Mouse (Mus musculus): ENCODE measurements around the gene Smim14. TPM values are rescaled to one million over a fixed set of nuclear protein-coding genes. Genes with fewer than 3 reads are reported as not detected.
"Not testable (repeated sequence)": the region's sequence is repeated elsewhere in the genome, so short reads cannot be mapped to it uniquely, and the experiment has no call there.

The Smim14 gene
- polyA plus RNA-seq, 1 experiment from 2014 or later = 108 TPM

GRCm38 (mm10) chr5:65486514-65486913 lies 50.5 kb downstream of the Smim14 start:
- ATAC-seq (ENCODE audit: borderline replicate concordance, extremely low read depth, low FRiP score, low TSS enrichment) = no peak
- H3K9ac ChIP-seq = no peak overlapping the region
- H3K4me1 ChIP-seq = peaks cover 26% of the 10 kb centered on the region
- H3K9me3 ChIP-seq = no peaks in the 10 kb centered on the region
- no peak overlapping the region for H3K4me3 ChIP-seq
- no peak overlapping the region for H3K27ac ChIP-seq
- WGBS = 59% methylated on average over 2 of the region's 2 CpGs
- no peaks in the 10 kb centered on the region for H3K36me3 ChIP-seq
- no peaks in the 10 kb centered on the region for H3K27me3 ChIP-seq
- no peak overlapping the region for H3K4me2 ChIP-seq

- no peak for ATAC-seq (ENCODE audit: borderline replicate concordance, extremely low read depth, low FRiP score, low TSS enrichment)
- no peak overlapping the region for H3K27ac ChIP-seq
- H3K27me3 ChIP-seq = no peaks in the 10 kb centered on the region
- 91% methylated on average over 4 of the region's 4 CpGs for WGBS
- H3K9me3 ChIP-seq = no peaks in the 10 kb centered on the region
- no peak overlapping the region for H3K4me2 ChIP-seq
- no peak overlapping the region for H3K4me3 ChIP-seq
- H3K9ac ChIP-seq = no peak overlapping the region
- 0 out of 2 replicates have a peak, but pooled peaks cover 3% of the 10 kb centered on the region for H3K4me1 ChIP-seq
- H3K36me3 ChIP-seq = no peaks in the 10 kb centered on the region
Observed at GRCm38 (mm10) chr5:65482996-65483395, 54.0 kb downstream of the Smim14 start.

- WGBS = 51% methylated on average over 4 of the region's 4 CpGs
Observed at GRCm38 (mm10) chr5:65480511-65480910, 56.5 kb downstream of the Smim14 start.

GRCm38 (mm10) chr5:65479681-65480445 lies 57.1 kb downstream of the Smim14 start:
- Histone ChIP-seq H3K9ac (no peak overlapping the region), H3K4me1 (no peaks in the 10 kb centered on the region), H3K4me3 (no peak overlapping the region), H3K4me2 (no peak overlapping the region), H3K27me3 (no peaks in the 10 kb centered on the region), H3K9me3 (no peaks in the 10 kb centered on the region), H3K36me3 (no peaks in the 10 kb centered on the region), H3K27ac (peak overlapping the region; percentile 35; the same call in 1 of the 2 replicates)
- 66% methylated on average over 9 of the region's 9 CpGs for WGBS
- ATAC-seq (ENCODE audit: borderline replicate concordance, extremely low read depth, low FRiP score, low TSS enrichment) = no peak; the same call in 1 of the 2 replicates

More at GRCm38 (mm10) chr5:65480511-65480910, 56.5 kb downstream of the Smim14 start:
- H3K4me2 ChIP-seq = no peak overlapping the region
- no peaks in the 10 kb centered on the region for H3K9me3 ChIP-seq
- no peak for ATAC-seq (ENCODE audit: borderline replicate concordance, extremely low read depth, low FRiP score, low TSS enrichment)
- no peak overlapping the region for H3K9ac ChIP-seq
- no peaks in the 10 kb centered on the region for H3K27me3 ChIP-seq
- no peaks in the 10 kb centered on the region for H3K4me1 ChIP-seq
- H3K27ac ChIP-seq = peak overlapping the region; percentile 35; the same call in 1 of the 2 replicates
- no peaks in the 10 kb centered on the region for H3K36me3 ChIP-seq
- no peak overlapping the region for H3K4me3 ChIP-seq

GRCm38 (mm10) chr5:65478224-65478623 lies 58.8 kb downstream of the Smim14 start:
- Histone ChIP-seq H3K36me3 (no peaks in the 10 kb centered on the region), H3K27ac (no peak overlapping the region), H3K9ac (no peak overlapping the region), H3K27me3 (no peaks in the 10 kb centered on the region), H3K4me3 (no peak overlapping the region), H3K4me2 (no peak overlapping the region), H3K9me3 (no peaks in the 10 kb centered on the region), H3K4me1 (no peaks in the 10 kb centered on the region)
- ATAC-seq (ENCODE audit: borderline replicate concordance, extremely low read depth, low FRiP score, low TSS enrichment) = no peak
- 67% methylated on average over 4 of the region's 4 CpGs for WGBS

GRCm38 (mm10) chr5:65476739-65477138 lies 60.2 kb downstream of the Smim14 start:
- not testable (repeated sequence) for H3K9me3 ChIP-seq; ATAC-seq (ENCODE audit: borderline replicate concordance, extremely low read depth, low FRiP score, low TSS enrichment); H3K4me2 ChIP-seq; H3K36me3 ChIP-seq; H3K27me3 ChIP-seq; H3K27ac ChIP-seq; H3K9ac ChIP-seq; H3K4me3 ChIP-seq; H3K4me1 ChIP-seq
- 87% methylated on average over 4 of the region's 4 CpGs for WGBS

GRCm38 (mm10) chr5:65475806-65476205 lies 61.2 kb downstream of the Smim14 start:
- H3K36me3 ChIP-seq = no peaks in the 10 kb centered on the region
- no peaks in the 10 kb centered on the region for H3K9me3 ChIP-seq
- no peaks in the 10 kb centered on the region for H3K4me1 ChIP-seq
- H3K4me3 ChIP-seq = no peak overlapping the region
- ATAC-seq (ENCODE audit: borderline replicate concordance, extremely low read depth, low FRiP score, low TSS enrichment) = no peak
- no peaks in the 10 kb centered on the region for H3K27me3 ChIP-seq
- 63% methylated on average over 2 of the region's 2 CpGs for WGBS
- no peak overlapping the region for H3K27ac ChIP-seq
- no peak overlapping the region for H3K9ac ChIP-seq
- no peak overlapping the region for H3K4me2 ChIP-seq

- Histone ChIP-seq H3K27me3 (no peaks in the 10 kb centered on the region), H3K27ac (no peak overlapping the region), H3K36me3 (peaks cover 17% of the 10 kb centered on the region), H3K4me2 (no peak overlapping the region), H3K9ac (no peak overlapping the region), H3K4me3 (no peak overlapping the region), H3K4me1 (no peaks in the 10 kb centered on the region), H3K9me3 (no peaks in the 10 kb centered on the region)
- ATAC-seq (ENCODE audit: borderline replicate concordance, extremely low read depth, low FRiP score, low TSS enrichment) = no peak
- WGBS = 81% methylated on average over 6 of the region's 6 CpGs
Observed at GRCm38 (mm10) chr5:65469766-65470165, 67.2 kb downstream of the Smim14 start.

- no peaks in the 10 kb centered on the region for H3K9me3 ChIP-seq
- H3K27ac ChIP-seq = no peak overlapping the region
- WGBS = 52% methylated on average over 3 of the region's 3 CpGs
- H3K4me3 ChIP-seq = no peak overlapping the region
- no peaks in the 10 kb centered on the region for H3K4me1 ChIP-seq
- no peak for ATAC-seq (ENCODE audit: borderline replicate concordance, extremely low read depth, low FRiP score, low TSS enrichment)
- no peaks in the 10 kb centered on the region for H3K27me3 ChIP-seq
- H3K9ac ChIP-seq = no peak overlapping the region
- no peak overlapping the region for H3K4me2 ChIP-seq
- H3K36me3 ChIP-seq = peaks cover 17% of the 10 kb centered on the region
Observed at GRCm38 (mm10) chr5:65466911-65467310, 70.1 kb downstream of the Smim14 start.

- H3K4me2 ChIP-seq = no peak overlapping the region
- H3K9ac ChIP-seq = no peak overlapping the region
- H3K36me3 ChIP-seq = no peaks in the 10 kb centered on the region
- H3K27ac ChIP-seq = no peak overlapping the region
- no peaks in the 10 kb centered on the region for H3K9me3 ChIP-seq
- peaks cover 37% of the 10 kb centered on the region for H3K4me1 ChIP-seq
- H3K27me3 ChIP-seq = no peaks in the 10 kb centered on the region
- ATAC-seq (ENCODE audit: borderline replicate concordance, extremely low read depth, low FRiP score, low TSS enrichment) = no peak
- 85% methylated on average over 14 of the region's 14 CpGs for WGBS
- no peak overlapping the region for H3K4me3 ChIP-seq
Observed at GRCm38 (mm10) chr5:65460361-65460760, 76.6 kb downstream of the Smim14 start.

- Histone ChIP-seq H3K27ac (peak overlapping the region; percentile 15; the same call in 1 of the 2 replicates), H3K4me1 (peaks cover 44% of the 10 kb centered on the region), H3K4me2 (no peak overlapping the region), H3K9me3 (no peaks in the 10 kb centered on the region), H3K9ac (no peak overlapping the region), H3K27me3 (no peaks in the 10 kb centered on the region), H3K4me3 (no peak overlapping the region), H3K36me3 (no peaks in the 10 kb centered on the region)
- ATAC-seq (ENCODE audit: borderline replicate concordance, extremely low read depth, low FRiP score, low TSS enrichment) = no peak
- 66% methylated on average over 3 of the region's 3 CpGs for WGBS
Observed at GRCm38 (mm10) chr5:65459454-65459853, 77.5 kb downstream of the Smim14 start.

- Histone ChIP-seq H3K36me3 (no peaks in the 10 kb centered on the region), H3K9me3 (no peaks in the 10 kb centered on the region), H3K4me3 (no peak overlapping the region), H3K4me1 (peaks cover 44% of the 10 kb centered on the region), H3K27ac (peak overlapping the region; percentile 94), H3K27me3 (no peaks in the 10 kb centered on the region), H3K9ac (no peak overlapping the region), H3K4me2 (no peak overlapping the region)
- no peak for ATAC-seq (ENCODE audit: borderline replicate concordance, extremely low read depth, low FRiP score, low TSS enrichment)
- WGBS = 43% methylated on average over 5 of the region's 5 CpGs
Observed at GRCm38 (mm10) chr5:65457846-65458245, 79.1 kb downstream of the Smim14 start.

Measured in lung, embryonic 15.5 days (tissue).